Mouse (Mus musculus) forebrain, embryonic 12.5 days (tissue): ENCODE results near the gene Nup62. TPM values are rescaled to one million over a fixed set of nuclear protein-coding genes. Genes with fewer than 3 reads are reported as not detected.

Experiments used
- ATAC-seq: fragments of 200-750 bp; cut with Nextera tagmentation; 2 replicates; pipeline ENCODE4 v1.8.0; 2017; ENCODE audit warnings: moderate TSS enrichment; ENCODE audit not compliant: low FRiP score
- H3K27ac ChIP-seq: fragments of 300-500 bp; sonication (generic); 2 replicates; pipeline ENCODE4 v1.5.1; 2016; ENCODE audit warnings: mild to moderate bottlenecking
- H3K27me3 ChIP-seq: fragments of 300-500 bp; sonication (generic); 2 replicates; pipeline ENCODE4 v1.6.1; 2016; ENCODE audit warnings: mild to moderate bottlenecking
- H3K36me3 ChIP-seq: fragments of 300-500 bp; sonication (generic); replicated peaks from 2 replicates; pipeline ENCODE4 v1.6.1; 2016; ENCODE audit warnings: mild to moderate bottlenecking
- H3K4me1 ChIP-seq: fragments of 300-500 bp; sonication (generic); 2 replicates; pipeline ENCODE4 v1.6.1; 2016
- H3K4me2 ChIP-seq: fragments of 300-500 bp; sonication (generic); 2 replicates; pipeline ENCODE4 v1.6.1; 2016; ENCODE audit warnings: mild to moderate bottlenecking, moderate library complexity
- H3K4me3 ChIP-seq: fragments of 300-500 bp; sonication (generic); replicated peaks from 2 replicates; pipeline ENCODE4 v1.5.1; 2016; ENCODE audit warnings: mild to moderate bottlenecking
- H3K9ac ChIP-seq: fragments of 300-500 bp; sonication (generic); 2 replicates; pipeline ENCODE4 v1.6.1; 2016; ENCODE audit warnings: mild to moderate bottlenecking
- H3K9me3 ChIP-seq: fragments of 300-500 bp; sonication (generic); 2 replicates; pipeline ENCODE4 v1.6.1; 2016
- WGBS: fragments of 180-500 bp; shearing (Covaris S2); methylation state at CpG from one replicate; pipeline ENCODE4 v1.1.7; 2016; 5-methylcytosine and 5-hydroxymethylcytosine counted together
- polyA plus RNA-seq: library from polyadenylated mRNA; unstranded; fragments of >200 nt; fragmentation: Nextera tagmentation; extraction: Ambion mirVana; gene quantifications from 2 replicates; pipeline ENCODE4 v1.2.1, GENCODE M21; 2016

Nup62 gene
- polyA plus RNA-seq, 1 experiment from 2014 or later: 94.6 TPM

DNA sequence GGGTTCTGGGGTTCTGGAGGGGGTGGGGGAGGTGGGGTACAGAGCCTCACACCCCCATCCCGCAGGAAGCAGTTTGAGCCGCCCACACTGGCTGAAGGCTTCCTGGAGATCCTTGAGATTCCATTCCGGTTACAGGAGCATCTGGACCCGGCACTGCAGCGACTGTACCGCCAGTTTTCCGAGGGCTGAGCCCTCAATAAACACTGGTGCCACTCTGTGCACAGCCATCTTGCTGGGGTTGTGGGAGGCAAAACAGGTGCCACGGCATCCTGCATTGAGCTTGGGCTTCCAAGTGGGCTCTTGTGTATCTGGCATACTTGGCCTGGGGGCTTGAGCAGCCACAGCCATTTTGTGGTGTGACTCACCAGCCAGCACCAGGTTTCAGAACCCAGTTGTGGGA, 46.5 kb downstream of the Nup62 start:
- Histone ChIP-seq H3K9me3 (no peaks in the 10 kb centered on the region), H3K4me2 (no peak overlapping the region), H3K9ac (no peak overlapping the region), H3K27me3 (no peaks in the 10 kb centered on the region), H3K36me3 (peaks cover 60% of the 10 kb centered on the region), H3K4me1 (peaks cover 55% of the 10 kb centered on the region), H3K27ac (no peak overlapping the region), H3K4me3 (no peak overlapping the region)
- no peak for ATAC-seq
- WGBS: 88% methylated on average over 8 of the region's 8 CpGs

DNA sequence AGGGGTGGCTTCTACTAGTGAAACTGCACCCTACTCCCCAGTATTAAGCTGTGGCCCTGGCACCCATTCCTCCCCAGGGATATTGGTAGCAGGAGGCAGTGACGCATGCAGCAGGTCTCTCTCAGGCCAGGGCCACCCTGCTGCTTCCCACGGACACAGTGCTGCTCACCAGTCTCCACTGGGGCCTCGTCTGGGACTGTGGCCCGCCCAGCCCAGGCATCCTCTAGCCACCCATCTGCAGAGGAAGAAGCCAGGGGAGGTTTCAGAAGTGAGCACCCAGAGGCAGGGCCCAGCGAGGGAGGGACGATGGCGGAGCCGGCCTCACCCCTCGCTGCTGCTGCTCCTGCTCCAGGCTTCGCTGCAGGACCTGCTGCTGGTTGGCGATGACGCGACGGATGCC, 47.3 kb downstream of the Nup62 start:
- no peak for ATAC-seq
- Histone ChIP-seq H3K4me3 (no peak overlapping the region), H3K4me1 (peaks cover 55% of the 10 kb centered on the region), H3K9me3 (no peaks in the 10 kb centered on the region), H3K27ac (no peak overlapping the region), H3K36me3 (peaks cover 60% of the 10 kb centered on the region), H3K4me2 (no peak overlapping the region), H3K27me3 (no peaks in the 10 kb centered on the region), H3K9ac (no peak overlapping the region)
- 88% methylated on average over 14 of the region's 14 CpGs for WGBS

DNA sequence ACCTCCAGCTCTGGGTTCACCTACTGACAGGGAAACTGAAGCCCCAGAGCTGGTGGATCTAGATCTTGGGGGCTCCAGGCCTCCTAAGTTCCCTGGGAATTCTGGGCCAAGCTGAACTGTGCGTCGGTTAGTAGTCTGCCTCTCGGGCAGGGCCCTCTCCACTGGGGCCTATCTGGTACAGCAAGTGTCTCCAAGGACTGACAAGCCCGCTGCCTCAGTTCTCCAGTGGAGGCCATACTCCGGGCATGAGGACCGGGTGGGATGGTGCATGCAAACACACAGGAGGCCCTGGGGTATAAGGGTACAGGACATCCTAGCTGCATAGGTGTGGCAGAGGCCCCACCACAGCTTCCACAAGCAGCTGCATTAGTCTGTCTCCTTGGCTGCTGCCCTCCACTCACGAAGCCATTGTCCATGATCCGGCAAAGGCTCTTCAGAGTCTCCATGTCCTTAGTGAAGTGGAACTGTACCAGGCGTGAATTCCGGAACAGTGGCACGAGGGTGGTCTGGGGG, 48.1 kb downstream of the Nup62 start:
- 87% methylated on average over 11 of the region's 11 CpGs for WGBS
- H3K4me2 ChIP-seq: no peak overlapping the region
- H3K4me1 ChIP-seq: peaks cover 53% of the 10 kb centered on the region
- H3K36me3 ChIP-seq: peaks cover 60% of the 10 kb centered on the region
- H3K27ac ChIP-seq: no peak overlapping the region
- no peak overlapping the region for H3K9ac ChIP-seq
- no peaks in the 10 kb centered on the region for H3K27me3 ChIP-seq
- H3K9me3 ChIP-seq: no peaks in the 10 kb centered on the region
- no peak overlapping the region for H3K4me3 ChIP-seq
- no peak for ATAC-seq

DNA sequence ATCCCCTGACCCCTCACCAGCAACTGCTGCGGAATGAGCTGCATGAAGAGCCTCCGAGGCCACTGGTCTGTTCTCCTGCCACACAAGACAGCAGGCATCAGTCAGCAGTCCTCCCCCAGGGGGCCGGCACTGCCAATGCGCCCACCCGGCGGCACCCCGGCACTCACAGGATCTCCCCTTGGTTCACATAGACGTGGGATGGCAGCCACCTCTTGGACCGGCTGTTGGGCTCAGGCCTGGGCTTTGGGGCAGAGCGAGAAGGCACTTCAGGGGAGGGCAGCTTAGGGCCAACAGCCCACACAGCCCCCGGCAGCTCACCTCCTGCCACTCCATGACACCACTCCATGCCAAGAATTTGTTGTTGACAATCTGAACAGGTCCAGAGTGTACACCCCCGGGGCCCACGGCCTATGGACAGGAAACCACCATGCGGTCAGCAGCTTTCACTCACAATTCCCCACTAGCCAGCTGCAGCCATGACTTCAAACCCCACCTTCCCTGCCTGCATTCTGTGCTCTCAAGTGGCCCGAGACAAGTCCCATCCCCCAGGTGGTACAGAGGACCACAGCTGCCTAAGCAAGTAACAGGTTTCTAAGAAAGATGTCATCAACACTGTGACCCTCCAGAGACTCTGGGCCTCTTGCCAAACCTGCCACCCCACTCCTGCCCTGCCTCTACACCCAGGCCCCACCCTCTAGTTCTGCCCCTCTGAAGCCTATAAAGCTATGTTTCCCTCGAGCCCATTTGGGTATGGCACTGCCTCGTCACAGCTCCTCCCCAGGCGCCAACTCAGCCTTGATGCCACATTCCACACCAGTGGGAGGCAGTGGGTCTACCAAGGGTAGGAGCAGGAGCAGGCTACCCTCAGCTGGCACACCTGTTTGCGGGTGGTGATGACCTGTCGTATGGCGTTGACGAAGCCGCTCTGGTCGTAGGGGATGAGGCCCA, 49.0 kb downstream of the Nup62 start:
- H3K4me2 ChIP-seq: no peak overlapping the region
- H3K9ac ChIP-seq: no peak overlapping the region
- H3K27ac ChIP-seq: no peak overlapping the region
- peaks cover 60% of the 10 kb centered on the region for H3K36me3 ChIP-seq
- WGBS: 88% methylated on average over 24 of the region's 24 CpGs
- peaks cover 51% of the 10 kb centered on the region for H3K4me1 ChIP-seq
- H3K27me3 ChIP-seq: no peaks in the 10 kb centered on the region
- no peaks in the 10 kb centered on the region for H3K9me3 ChIP-seq
- no peak for ATAC-seq
- no peak overlapping the region; the same call in 1 of the 2 replicates for H3K4me3 ChIP-seq

DNA sequence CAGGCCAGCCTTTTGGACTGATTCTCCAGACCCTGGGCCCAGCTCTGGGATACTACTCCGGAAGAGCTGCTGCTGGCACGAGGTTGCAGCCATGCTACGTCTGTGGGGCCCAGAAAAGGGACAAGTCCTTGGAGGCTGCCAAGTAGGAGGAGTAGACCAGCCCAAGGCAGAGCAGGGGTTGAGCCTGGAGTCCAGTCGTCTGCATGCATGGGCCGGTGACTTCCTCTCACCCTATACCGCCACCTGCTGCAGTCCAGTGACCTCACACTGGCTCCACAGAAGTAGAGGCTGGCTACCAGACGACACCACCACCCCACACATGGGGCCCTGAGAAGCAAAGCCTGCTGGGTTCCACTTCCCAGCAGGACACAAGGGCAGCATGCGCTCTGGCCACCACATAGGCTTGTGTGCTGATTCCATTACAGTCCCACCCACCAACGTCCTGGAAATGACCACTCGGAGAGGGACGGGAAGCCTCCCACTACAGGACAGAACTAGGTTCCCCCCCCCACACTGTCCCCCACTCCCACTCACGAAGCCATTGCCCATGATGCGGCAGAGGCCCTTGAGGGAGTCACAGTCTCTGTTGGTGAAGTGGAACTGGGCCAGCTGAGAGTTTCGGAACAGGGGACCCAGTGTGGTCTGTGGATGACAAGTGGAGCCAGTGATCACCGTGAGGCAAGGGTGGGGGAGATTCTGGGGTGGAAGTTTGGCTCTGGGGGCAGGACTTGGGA, 50.6 kb downstream of the Nup62 start:
- H3K4me1 ChIP-seq: peaks cover 49% of the 10 kb centered on the region

DNA sequence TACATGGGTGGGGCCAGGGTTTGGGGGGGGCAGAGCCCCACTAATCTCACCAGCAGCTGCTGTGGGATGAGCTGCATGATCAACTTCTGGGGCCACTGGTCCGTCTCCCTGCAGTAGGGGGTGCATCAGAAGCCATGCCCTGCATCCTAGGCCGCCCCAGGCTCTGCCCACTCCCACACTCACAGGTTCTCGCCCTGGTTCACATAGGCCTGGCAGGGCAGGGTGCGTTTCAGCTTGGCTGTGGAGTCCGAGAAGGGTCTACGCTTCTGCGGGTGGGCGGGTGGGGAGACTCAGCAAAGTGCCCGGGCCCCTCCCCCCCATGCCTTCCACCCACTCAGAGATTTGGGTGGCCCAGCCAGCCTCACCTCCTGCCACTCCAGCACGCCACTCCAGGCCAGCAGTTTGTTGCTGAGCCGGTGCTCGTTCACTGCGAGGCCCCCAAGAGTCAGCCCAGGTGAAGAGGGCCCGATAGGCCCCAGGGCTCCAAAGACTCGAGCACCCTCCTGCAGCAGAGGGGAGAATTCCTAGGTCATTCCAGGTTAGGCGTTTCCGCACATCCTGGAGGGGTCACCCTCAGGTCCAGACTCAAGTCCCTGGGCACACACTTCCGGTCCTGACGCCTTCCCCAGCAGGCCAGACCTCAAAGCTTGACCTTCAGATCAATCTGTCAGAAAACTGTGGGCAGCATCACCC, 51.3 kb downstream of the Nup62 start:
- no peak for ATAC-seq
- Histone ChIP-seq H3K27me3 (no peaks in the 10 kb centered on the region), H3K4me2 (peak overlapping the region; percentile 96), H3K4me3 (peak overlapping the region; percentile 76), H3K4me1 (peaks cover 49% of the 10 kb centered on the region), H3K36me3 (peaks cover 52% of the 10 kb centered on the region), H3K9ac (peak overlapping the region; percentile 98), H3K27ac (0 out of 2 replicates have a peak overlapping the region, but pooled peaks have one; percentile 70), H3K9me3 (no peaks in the 10 kb centered on the region)
- WGBS: 83% methylated on average over 19 of the region's 19 CpGs

More for the DNA sequence above, 50.6 kb downstream of the Nup62 start:
- Histone ChIP-seq H3K9ac (peak overlapping the region; percentile 98), H3K27ac (peak overlapping the region; percentile 70), H3K4me2 (peak overlapping the region; percentile 96), H3K9me3 (no peaks in the 10 kb centered on the region), H3K27me3 (no peaks in the 10 kb centered on the region), H3K36me3 (peaks cover 57% of the 10 kb centered on the region), H3K4me3 (peak overlapping the region; percentile 76)
- no peak for ATAC-seq
- WGBS: 68% methylated on average over 15 of the region's 15 CpGs

DNA sequence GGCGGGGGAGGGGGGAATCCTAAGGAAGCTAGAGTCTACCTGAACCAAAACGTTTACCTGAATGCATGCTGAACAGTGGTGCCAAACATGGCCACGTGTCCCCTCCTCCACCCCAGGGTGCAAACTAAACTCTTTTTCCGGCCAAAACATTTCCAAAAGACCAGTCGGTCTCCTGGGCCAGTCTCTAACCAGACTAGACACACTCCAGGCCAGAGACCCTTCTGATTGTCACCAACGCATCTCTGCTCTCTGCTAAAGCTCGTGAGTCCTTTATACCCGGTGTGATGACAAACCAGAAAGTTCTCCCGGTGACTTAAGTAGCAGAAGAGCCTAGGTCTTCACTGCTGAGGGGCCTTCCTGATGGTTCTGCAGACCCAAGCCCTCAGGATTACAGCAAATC, 51.9 kb downstream of the Nup62 start:
- H3K27ac ChIP-seq: peak overlapping the region; percentile 100; the same call in 1 of the 2 replicates
- peak overlapping the region; percentile 96 for H3K4me2 ChIP-seq
- ATAC-seq: no peak

DNA sequence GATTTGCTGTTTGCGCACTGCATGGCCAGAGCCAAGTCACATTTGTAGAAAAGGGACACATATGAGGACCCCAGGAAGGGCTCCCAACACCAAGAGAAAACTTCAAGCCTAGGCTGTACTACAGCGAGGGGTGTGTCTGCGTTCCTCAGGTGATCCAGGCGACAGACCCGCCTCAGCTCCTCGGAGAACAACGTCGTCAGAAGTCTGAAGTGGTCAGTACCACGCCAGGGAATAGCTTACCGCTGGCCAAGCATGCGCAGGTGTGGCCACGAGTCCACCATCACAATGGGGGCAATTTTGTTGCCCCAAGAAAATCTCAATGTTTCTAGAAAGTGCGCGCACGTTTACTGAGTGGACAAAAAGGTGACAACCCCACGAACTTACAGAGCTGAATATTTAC, 52.6 kb downstream of the Nup62 start:
- 6% methylated on average over 16 of the region's 16 CpGs for WGBS
- H3K4me1 ChIP-seq: peaks cover 53% of the 10 kb centered on the region

More for the DNA sequence above, 51.9 kb downstream of the Nup62 start:
- H3K36me3 ChIP-seq: peaks cover 46% of the 10 kb centered on the region
- H3K4me3 ChIP-seq: peak overlapping the region; percentile 76
- peaks cover 51% of the 10 kb centered on the region for H3K4me1 ChIP-seq
- peak overlapping the region; percentile 98 for H3K9ac ChIP-seq
- no peaks in the 10 kb centered on the region for H3K27me3 ChIP-seq
- no peaks in the 10 kb centered on the region for H3K9me3 ChIP-seq
- WGBS: 61% methylated on average over 9 of the region's 9 CpGs

DNA sequence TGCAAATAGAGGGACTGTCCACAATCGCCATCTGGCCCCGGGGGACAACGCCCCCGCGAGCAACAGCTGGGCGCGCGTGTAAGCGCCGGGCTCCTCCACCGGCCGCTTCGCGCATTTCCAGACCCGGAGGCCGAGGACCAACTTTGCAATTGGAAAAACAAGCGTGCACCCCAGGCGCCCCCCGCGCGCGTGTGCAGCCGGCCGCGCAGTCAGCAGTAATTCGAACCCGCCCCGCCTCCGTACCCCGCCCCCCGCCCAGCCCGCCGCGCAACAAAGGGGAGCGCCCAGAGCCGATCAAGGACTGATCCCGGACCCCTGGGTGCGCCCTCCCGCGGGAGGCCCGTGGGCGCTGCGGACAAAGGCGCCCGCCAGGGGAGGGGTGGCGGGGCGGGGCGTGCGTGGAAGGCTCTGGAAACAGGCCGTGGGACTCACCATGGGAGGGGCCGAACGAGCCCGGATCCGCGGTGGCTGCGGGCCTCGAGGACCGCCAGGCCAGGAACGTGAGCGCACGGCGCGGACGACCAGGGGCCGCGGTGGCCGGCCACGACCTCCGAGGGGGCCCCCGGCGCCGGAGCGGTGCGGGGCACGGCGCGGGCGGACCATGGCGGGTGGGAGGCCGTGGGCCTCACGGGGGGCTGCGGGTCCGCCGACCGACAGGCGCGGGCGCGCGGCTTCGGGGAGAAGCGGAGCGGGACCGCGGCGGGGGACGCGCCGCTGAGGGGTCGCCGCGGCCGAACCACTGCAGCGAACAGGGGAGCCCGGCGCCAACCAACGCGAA, 53.2 kb downstream of the Nup62 start:
- H3K4me3 ChIP-seq: peak overlapping the region; percentile 76
- H3K27ac ChIP-seq: peak overlapping the region; percentile 100
- H3K9ac ChIP-seq: peak overlapping the region; percentile 98
- peaks cover 33% of the 10 kb centered on the region for H3K36me3 ChIP-seq
- H3K9me3 ChIP-seq: no peaks in the 10 kb centered on the region
- peaks cover 53% of the 10 kb centered on the region for H3K4me1 ChIP-seq
- under 1% methylated on average over 94 of the region's 108 CpGs for WGBS
- H3K4me2 ChIP-seq: peak overlapping the region; percentile 96
- peak; percentile 47 for ATAC-seq
- H3K27me3 ChIP-seq: no peaks in the 10 kb centered on the region

More for the DNA sequence above, 52.6 kb downstream of the Nup62 start:
- Histone ChIP-seq H3K27me3 (no peaks in the 10 kb centered on the region), H3K9me3 (no peaks in the 10 kb centered on the region), H3K9ac (peak overlapping the region; percentile 98), H3K4me2 (peak overlapping the region; percentile 96), H3K27ac (peak overlapping the region; percentile 100), H3K4me3 (peak overlapping the region; percentile 76), H3K36me3 (peaks cover 40% of the 10 kb centered on the region)
- ATAC-seq: no peak

DNA sequence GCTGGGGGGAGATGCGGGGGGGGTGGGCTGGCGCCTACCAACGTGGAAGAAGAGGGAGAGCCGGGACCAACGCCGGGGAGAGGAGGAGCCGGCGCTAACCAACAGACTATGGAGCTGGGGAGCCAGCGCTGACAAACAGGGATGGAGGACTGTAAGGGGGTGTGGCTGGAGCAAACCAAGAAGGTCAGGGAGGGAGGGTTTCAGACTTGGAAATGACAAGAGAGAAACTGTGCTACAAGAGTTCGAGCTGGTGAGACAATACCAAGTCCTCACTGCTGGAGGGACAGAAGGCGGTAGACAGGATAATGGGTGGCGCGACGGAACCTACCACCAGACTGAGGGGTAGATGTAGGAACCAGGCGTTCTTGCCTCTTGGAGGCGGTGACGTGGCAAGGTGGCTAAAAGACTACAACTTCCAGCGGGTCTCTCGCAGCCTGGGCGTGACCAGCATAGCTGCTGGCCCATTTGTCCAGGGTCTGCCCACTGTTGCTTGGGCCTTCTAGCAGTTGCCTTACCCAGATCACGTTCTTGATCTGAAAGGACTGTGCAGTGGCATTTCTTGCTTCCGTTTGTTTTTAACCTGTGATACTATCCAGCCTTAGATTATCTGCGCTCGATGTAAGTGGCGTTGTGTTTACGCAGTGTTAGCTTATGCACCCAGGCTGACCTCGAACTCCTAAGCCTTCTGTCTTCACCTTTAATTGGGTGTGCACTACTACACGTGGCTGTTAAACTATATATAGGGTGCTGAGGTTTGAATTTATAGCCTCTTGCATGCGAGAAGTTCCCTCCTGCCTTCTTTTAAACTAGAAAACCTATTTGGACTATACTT, 54.0 kb downstream of the Nup62 start, which contains the start of gene Ptov1:
Gene Ptov1 (minus strand): TSS at position 92 of the 832 bp plus-strand sequence.
- Histone ChIP-seq H3K27ac (peak within 1 kb of the TSS; percentile 100), H3K4me1 (peaks cover 48% of the 10 kb centered on the region), H3K4me2 (peak within 1 kb of the TSS; percentile 96), H3K4me3 (peak within 1 kb of the TSS; percentile 76), H3K27me3 (no peaks in the 10 kb centered on the region), H3K9me3 (no peaks in the 10 kb centered on the region), H3K36me3 (peaks cover 25% of the 10 kb centered on the region), H3K9ac (peak within 1 kb of the TSS; percentile 98)
- WGBS: 10% methylated on average over 29 of the region's 29 CpGs
- ATAC-seq: peak; percentile 94
